Mouse (Mus musculus) CH12.LX (cell line): Measurements from ENCODE around the gene Mink1. TPM values are rescaled to one million over a fixed set of nuclear protein-coding genes. Genes with fewer than 3 reads are reported as not detected.

Experiments
- DNase-seq: peaks from one replicate; pipeline ENCODE4 v3.0.0-alpha.2; 2013; ENCODE audit errors: extremely low read depth
- H3K27ac ChIP-seq: 2 replicates; pipeline ENCODE4 v1.5.1; 2012; ENCODE audit warnings: low read depth, mild to moderate bottlenecking, control low read depth, moderate library complexity; ENCODE audit not compliant: insufficient read depth
- H3K27me3 ChIP-seq: replicated peaks from 2 replicates; pipeline ENCODE3; 2012; ENCODE audit warnings: inconsistent platforms
- H3K36me3 ChIP-seq, 2 experiments: replicated peaks in 1 of 2; 2 replicates each; pipeline versions ENCODE3 to v1.6.1; 2012; ENCODE audit warnings: inconsistent platforms in 1 of 2, low read length in 1 of 2, mild to moderate bottlenecking in 1 of 2, mixed read lengths in 1 of 2, moderate library complexity in 1 of 2; ENCODE audit not compliant: control insufficient read depth in 1 of 2, insufficient read depth in 1 of 2
- H3K4me1 ChIP-seq, 2 experiments: 2 replicates each; pipeline ENCODE4 v1.6.1; 2012; ENCODE audit warnings: inconsistent platforms in 1 of 2, moderate library complexity in 1 of 2; ENCODE audit not compliant: insufficient read depth in 2 of 2, control insufficient read depth in 1 of 2
- H3K4me2 ChIP-seq: 2 replicates; pipeline ENCODE4 v1.6.1; 2012; ENCODE audit warnings: low read depth, mild to moderate bottlenecking, control low read depth; ENCODE audit not compliant: poor library complexity, insufficient read depth, severe bottlenecking
- H3K4me3 ChIP-seq, 3 experiments: fragments of 150-350 bp in 1 of 3; sonication (generic) in 1 of 3; replicated peaks in 1 of 3; 2 replicates each; pipeline versions ENCODE3 to v1.5.1; 2011 to 2012; ENCODE audit warnings: low read depth in 2 of 3, low read length in 2 of 3, mild to moderate bottlenecking in 2 of 3, moderate library complexity in 2 of 3, control low read depth in 1 of 3, improper control_type of control experiment in 1 of 3, inconsistent platforms in 1 of 3, mixed read lengths in 1 of 3; ENCODE audit not compliant: poor library complexity in 1 of 3
- H3K79me2 ChIP-seq: replicated peaks from 2 replicates; pipeline ENCODE4 v1.6.1; 2012; ENCODE audit warnings: mild to moderate bottlenecking, moderate library complexity; ENCODE audit not compliant: control insufficient read depth, poor library complexity, insufficient read depth, severe bottlenecking; ENCODE audit errors: extremely low read depth
- H3K9ac ChIP-seq: 2 replicates; pipeline ENCODE4 v1.6.1; 2012; ENCODE audit warnings: low read depth, mild to moderate bottlenecking, control low read depth, moderate library complexity; ENCODE audit not compliant: insufficient read depth
- H3K9me3 ChIP-seq: replicated peaks from 2 replicates; pipeline ENCODE3; 2012; ENCODE audit warnings: low read length, inconsistent platforms, mixed read lengths
- BHLHE40 ChIP-seq: IDR thresholded peaks from 2 replicates; pipeline ENCODE4 v1.6.1; 2011; ENCODE audit warnings: mild to moderate bottlenecking, low read depth, low read length, improper control_type of control experiment
- CHD2 ChIP-seq: IDR thresholded peaks from 2 replicates; pipeline ENCODE4 v1.6.1; 2011; ENCODE audit warnings: low read length, improper control_type of control experiment
- CTCF ChIP-seq, 2 experiments: IDR thresholded peaks in 1 of 2; conservative IDR thresholded peaks in 1 of 2; 2 replicates each; pipeline ENCODE4 v1.5.1; 2011 to 2012; ENCODE audit warnings: low read depth in 2 of 2, low read length in 2 of 2, improper control_type of control experiment in 1 of 2, inconsistent platforms in 1 of 2, mild to moderate bottlenecking in 1 of 2, moderate library complexity in 1 of 2
- ELF1 ChIP-seq: IDR thresholded peaks from 2 replicates; pipeline ENCODE4 v1.6.1; 2014; ENCODE audit warnings: low read depth, mild to moderate bottlenecking, inconsistent platforms, low read length, improper control_type of control experiment
- ETS1 ChIP-seq: conservative IDR thresholded peaks from 2 replicates; pipeline ENCODE4 v1.6.1; 2012; ENCODE audit warnings: low read depth, mild to moderate bottlenecking, inconsistent platforms, low read length, improper control_type of control experiment, moderate library complexity
- GABPA ChIP-seq: IDR thresholded peaks from 2 replicates; pipeline ENCODE4 v1.6.1; 2012; ENCODE audit warnings: low read depth, low read length, improper control_type of control experiment, inconsistent platforms; ENCODE audit not compliant: insufficient replicate concordance
- HCFC1 ChIP-seq: IDR thresholded peaks from 2 replicates; pipeline ENCODE4 v1.6.1; 2012; ENCODE audit warnings: low read depth, mild to moderate bottlenecking, inconsistent platforms, low read length, improper control_type of control experiment
- IRF4 ChIP-seq: IDR thresholded peaks from 2 replicates; pipeline ENCODE4 v1.6.1; 2014; ENCODE audit warnings: low read depth, mild to moderate bottlenecking, inconsistent platforms, low read length, improper control_type of control experiment
- JUN ChIP-seq: IDR thresholded peaks from 2 replicates; pipeline ENCODE4 v1.6.1; 2011; ENCODE audit warnings: low read depth, mild to moderate bottlenecking, low read length, improper control_type of control experiment, moderate library complexity; ENCODE audit not compliant: insufficient read depth
- JUND ChIP-seq: conservative IDR thresholded peaks from 2 replicates; pipeline ENCODE4 v1.6.1; 2011; ENCODE audit warnings: low read depth, low read length, improper control_type of control experiment
- KAT2A ChIP-seq: IDR thresholded peaks from 2 replicates; pipeline ENCODE4 v1.6.1; 2012; ENCODE audit warnings: low read length, improper control_type of control experiment, inconsistent platforms; ENCODE audit not compliant: insufficient replicate concordance
- MAFK ChIP-seq: IDR thresholded peaks from 2 replicates; pipeline ENCODE4 v1.6.1; 2011; ENCODE audit warnings: low read length, improper control_type of control experiment; ENCODE audit not compliant: insufficient replicate concordance
- MAX ChIP-seq: IDR thresholded peaks from 2 replicates; pipeline ENCODE4 v1.6.1; 2011; ENCODE audit warnings: low read length, improper control_type of control experiment
- MAZ ChIP-seq: IDR thresholded peaks from 2 replicates; pipeline ENCODE4 v1.6.1; 2012; ENCODE audit warnings: low read depth, mild to moderate bottlenecking, inconsistent platforms, low read length, improper control_type of control experiment, moderate library complexity
- MEF2A ChIP-seq: IDR thresholded peaks from 2 replicates; pipeline ENCODE4 v1.6.1; 2014; ENCODE audit warnings: low read depth, mild to moderate bottlenecking, inconsistent platforms, low read length, improper control_type of control experiment, borderline replicate concordance
- MXI1 ChIP-seq: IDR thresholded peaks from 2 replicates; pipeline ENCODE4 v1.6.1; 2011; ENCODE audit warnings: mild to moderate bottlenecking, low read depth, low read length, improper control_type of control experiment
- MYC ChIP-seq: IDR thresholded peaks from 2 replicates; pipeline ENCODE4 v1.6.1; 2011; ENCODE audit warnings: low read depth, mild to moderate bottlenecking, improper control_type of control experiment, low read length
- NELFE ChIP-seq: IDR thresholded peaks from 2 replicates; pipeline ENCODE4 v1.6.1; 2011; ENCODE audit warnings: low read depth, low read length, improper control_type of control experiment
- NRF1 ChIP-seq: IDR thresholded peaks from 2 replicates; pipeline ENCODE4 v1.6.1; 2014; ENCODE audit warnings: low read depth, mild to moderate bottlenecking, inconsistent platforms, low read length, improper control_type of control experiment, moderate library complexity
- PAX5 ChIP-seq: IDR thresholded peaks from 2 replicates; pipeline ENCODE4 v1.6.1; 2012; ENCODE audit warnings: low read length, inconsistent platforms, mixed read lengths
- POLR2A ChIP-seq: IDR thresholded peaks from 2 replicates; pipeline ENCODE4 v1.6.1; 2011; ENCODE audit warnings: low read depth, mild to moderate bottlenecking, improper control_type of control experiment, low read length
- POLR2AphosphoS2 ChIP-seq: IDR thresholded peaks from 2 replicates; pipeline ENCODE4 v1.6.1; 2011; ENCODE audit warnings: low read depth, low read length, improper control_type of control experiment
- RAD21 ChIP-seq: IDR thresholded peaks from 2 replicates; pipeline ENCODE4 v1.6.1; 2011; ENCODE audit warnings: low read depth, mild to moderate bottlenecking, low read length, improper control_type of control experiment, moderate library complexity
- RCOR1 ChIP-seq: conservative IDR thresholded peaks from 2 replicates; pipeline ENCODE4 v1.6.1; 2012; ENCODE audit warnings: low read depth, mild to moderate bottlenecking, inconsistent platforms, low read length, improper control_type of control experiment
- SIN3A ChIP-seq: IDR thresholded peaks from 2 replicates; pipeline ENCODE4 v1.6.1; 2012; ENCODE audit warnings: low read length, improper control_type of control experiment, inconsistent platforms
- SMC3 ChIP-seq: IDR thresholded peaks from 2 replicates; pipeline ENCODE4 v1.6.1; 2011; ENCODE audit warnings: low read depth, low read length, improper control_type of control experiment
- TCF12 ChIP-seq: IDR thresholded peaks from 2 replicates; pipeline ENCODE4 v1.6.1; 2014; ENCODE audit warnings: low read depth, mild to moderate bottlenecking, inconsistent platforms, low read length, improper control_type of control experiment
- UBTF ChIP-seq: IDR thresholded peaks from 2 replicates; pipeline ENCODE4 v1.6.1; 2012; ENCODE audit warnings: low read depth, mild to moderate bottlenecking, inconsistent platforms, low read length, improper control_type of control experiment, moderate library complexity
- USF1 ChIP-seq: IDR thresholded peaks from 2 replicates; pipeline ENCODE4 v1.6.1; 2014; ENCODE audit warnings: low read depth, mild to moderate bottlenecking, inconsistent platforms, low read length, improper control_type of control experiment
- USF2 ChIP-seq: conservative IDR thresholded peaks from 2 replicates; pipeline ENCODE4 v1.6.1; 2011; ENCODE audit warnings: low read depth, low read length, improper control_type of control experiment
- ZC3H11A ChIP-seq: IDR thresholded peaks from 2 replicates; pipeline ENCODE4 v1.6.1; 2012; ENCODE audit warnings: low read depth, mild to moderate bottlenecking, inconsistent platforms, low read length, improper control_type of control experiment
- ZKSCAN1 ChIP-seq: IDR thresholded peaks from 2 replicates; pipeline ENCODE4 v1.6.1; 2012; ENCODE audit warnings: low read depth, inconsistent platforms, low read length, improper control_type of control experiment, borderline replicate concordance
- ZMIZ1 ChIP-seq: IDR thresholded peaks from 2 replicates; pipeline ENCODE4 v1.6.1; 2012; ENCODE audit warnings: low read depth, mild to moderate bottlenecking, inconsistent platforms, low read length, improper control_type of control experiment
- ZNF384 ChIP-seq: IDR thresholded peaks from 2 replicates; pipeline ENCODE4 v1.6.1; 2012; ENCODE audit warnings: low read depth, low read length, improper control_type of control experiment, inconsistent platforms
- dilution Hi-C: fragments of 300-500 bp; cut with MboI; formaldehyde crosslinking; loops from 2 replicates; pipeline ENCODE4 v1.14.3; 2020; ENCODE audit warnings: low sequenced_read_pairs; ENCODE audit not compliant: extremely low pct_unique_long_range_greater_than_20kb, extremely low pct_ligation_motif_present
- in situ Hi-C: fragments of 300-500 bp; cut with MboI; formaldehyde crosslinking; loops from 3 replicates; pipeline ENCODE4 v1.14.3; 2019; ENCODE audit warnings: low sequenced_read_pairs, low pct_ligation_motif_present, low pct_unique_long_range_greater_than_20kb, mixed read lengths
- polyA plus RNA-seq: library from polyadenylated mRNA; unstranded; fragments of >175 nt; gene quantifications from 2 replicates; pipeline ENCODE4 v1.2.1, GENCODE M21; 2012; ENCODE audit warnings: low read depth; ENCODE audit not compliant: insufficient read length
- total RNA-seq, 2 experiments: library from RNA; depleted of rRNA; stranded (reverse); fragments of 300-350 nt in 1 of 2; fragments of >200 nt in 1 of 2; gene quantifications; 2 replicates each; pipeline ENCODE4 v1.2.3; 2012 to 2014

The Mink1 gene
- total and polyA plus RNA-seq, 3 experiments: 15.0 to 79.8 (median 31.2) TPM

GRCm38 (mm10) chr11:70583775-70584174 lies 21.1 kb downstream of the Mink1 start (continued):
- peak; percentile 66 for TF ChIP-seq NRF1
- TF ChIP-seq USF1: no peak
- TF ChIP-seq TCF12: 0 out of 2 replicates have a peak, but pooled peaks have one; percentile 47
- no peak for TF ChIP-seq CHD2
- TF ChIP-seq SMC3: no peak; the same call in 1 of the 2 replicates
- peak; percentile 73; the same call in 1 of the 2 replicates for TF ChIP-seq ETS1
- TF ChIP-seq ZMIZ1: 0 out of 2 replicates have a peak, but pooled peaks have one; percentile 12
- TF ChIP-seq MYC: peak; percentile 92
- peak; percentile 27; the same call in 1 of the 2 replicates for TF ChIP-seq POLR2A
- no peak for TF ChIP-seq PAX5
- TF ChIP-seq POLR2AphosphoS2: no peak
- TF ChIP-seq HCFC1: peak; percentile 48
- peak; percentile 86 for TF ChIP-seq BHLHE40
- no peak for TF ChIP-seq KAT2A
- 0 out of 2 replicates have a peak, but pooled peaks have one; percentile 44 for TF ChIP-seq NELFE
- 0 out of 2 replicates have a peak, but pooled peaks have one; percentile 35 for TF ChIP-seq SIN3A
- TF ChIP-seq MAFK: no peak

- Histone ChIP-seq H3K9me3 (no peaks in the 10 kb centered on the region), H3K27ac (peak overlapping the region; percentile 58), H3K4me1 (peaks cover 54 to 95% of the 10 kb centered on the region in 2 experiments), H3K4me3 (no peak overlapping the region), H3K27me3 (no peaks in the 10 kb centered on the region), H3K9ac (peak overlapping the region; percentile 7; the same call in 1 of the 2 replicates), H3K4me2 (peak overlapping the region; percentile 60; the same call in 1 of the 2 replicates), H3K36me3 (peaks cover 0 to 35% of the 10 kb centered on the region in 2 experiments), H3K79me2 (peaks cover 9% of the 10 kb centered on the region; the same call in 1 of the 2 replicates)
- TF ChIP-seq CTCF (conservative IDR thresholded peaks at IDR 0.05 in 1 of 2, IDR thresholded peaks at IDR 0.05 in 1 of 2; ENCODE audit: low read depth in 2 of 2, low read length in 2 of 2) (no peak), JUN (no peak), SIN3A (no peak), NELFE (no peak), TCF12 (peak; percentile 62; the same call in 1 of the 2 replicates), ETS1 (peak; percentile 70), POLR2A (no peak; the same call in 1 of the 2 replicates), ZNF384 (no peak), ZMIZ1 (no peak), PAX5 (no peak), USF1 (no peak), IRF4 (peak; percentile 33; the same call in 1 of the 2 replicates), USF2 (no peak), ZC3H11A (no peak), RAD21 (no peak), UBTF (no peak), HCFC1 (no peak), MAX (no peak), GABPA (no peak), ZKSCAN1 (no peak), MXI1 (no peak), JUND (no peak), ELF1 (no peak), NRF1 (no peak), MAZ (0 out of 2 replicates have a peak, but pooled peaks have one; percentile 42), KAT2A (no peak), RCOR1 (no peak), BHLHE40 (peak; percentile 65), MEF2A (0 out of 2 replicates have a peak, but pooled peaks have one; percentile 24), SMC3 (no peak)
- DNase-seq: no peak
- dilution Hi-C loops (no loop called here), in situ Hi-C loops (no loop called here)
Measured at GRCm38 (mm10) chr11:70585457-70585856, 22.8 kb downstream of the Mink1 start.
